17 mouse cellular contexts compared by ENCODE assay signal in genomic region chr19:44898646-44899045, GRCm38 (mm10).
"Had no signal": no experiment of that assay in that cellular context is flagged by ENCODE, and none has a peak within 500 bp of the region (broad histone marks: within the 10 kb centered on the region; RNA-seq: fewer than 3 reads in every experiment).

No protein-coding gene starts in this region.

- H3K4me2 ChIP-seq: liver, embryonic 13.5 days; lung, embryonic 15.5 days; midbrain, embryonic 11.5 days; midbrain, embryonic 15.5 days; neural tube, embryonic 12.5 days had no signal

- ATAC-seq: midbrain, embryonic 15.5 days had no signal

- DNase-seq: kidney, adult 18-20 months; kidney, postnatal 10 days; kidney, postnatal 4 days; liver, embryonic 13.5 days; liver, postnatal 0 days; lung, postnatal 14 days; right cerebral cortex, postnatal 25 days; thymus, adult 18-20 months; thymus, postnatal 14 days had no signal

- H3K36me3 ChIP-seq: limb, embryonic 10.5 days; liver, embryonic 13.5 days; lung, embryonic 15.5 days; midbrain, embryonic 15.5 days; neural tube, embryonic 12.5 days had no signal

- H3K9ac ChIP-seq: liver, embryonic 13.5 days; liver, postnatal 0 days; lung, embryonic 15.5 days; midbrain, embryonic 15.5 days; neural tube, embryonic 12.5 days had no signal

- H3K9me3 ChIP-seq: limb, embryonic 10.5 days; liver, embryonic 13.5 days; lung, embryonic 15.5 days; megakaryocyte, embryonic 14.5 days; midbrain, embryonic 15.5 days; neural tube, embryonic 12.5 days had no signal

- H3K27ac ChIP-seq: layer of hippocampus, adult 2 months; limb, embryonic 10.5 days; liver, embryonic 13.5 days; macrophage; midbrain, embryonic 15.5 days had no signal

- H3K4me3 ChIP-seq: layer of hippocampus, adult 2 months; limb, embryonic 10.5 days; liver, embryonic 13.5 days; lung, embryonic 15.5 days; megakaryocyte, embryonic 14.5 days; midbrain, embryonic 15.5 days; neural tube, embryonic 12.5 days had no signal
